Mouse (Mus musculus): ENCODE data around the gene Eml1.

Gene Eml1

GRCm38 (mm10) chr12:108370596-108371428 lies at the start of gene Eml1:
TSS of gene Eml1 (plus strand) at chr12:108370957.
- DNase-seq (ENCODE audit: low spot score) = peak; percentile 54

GRCm38 (mm10) chr12:108326401-108326800 lies 44.4 kb upstream of the Eml1 start:
- DNase-seq (ENCODE audit: low spot score) = no peak

DNA sequence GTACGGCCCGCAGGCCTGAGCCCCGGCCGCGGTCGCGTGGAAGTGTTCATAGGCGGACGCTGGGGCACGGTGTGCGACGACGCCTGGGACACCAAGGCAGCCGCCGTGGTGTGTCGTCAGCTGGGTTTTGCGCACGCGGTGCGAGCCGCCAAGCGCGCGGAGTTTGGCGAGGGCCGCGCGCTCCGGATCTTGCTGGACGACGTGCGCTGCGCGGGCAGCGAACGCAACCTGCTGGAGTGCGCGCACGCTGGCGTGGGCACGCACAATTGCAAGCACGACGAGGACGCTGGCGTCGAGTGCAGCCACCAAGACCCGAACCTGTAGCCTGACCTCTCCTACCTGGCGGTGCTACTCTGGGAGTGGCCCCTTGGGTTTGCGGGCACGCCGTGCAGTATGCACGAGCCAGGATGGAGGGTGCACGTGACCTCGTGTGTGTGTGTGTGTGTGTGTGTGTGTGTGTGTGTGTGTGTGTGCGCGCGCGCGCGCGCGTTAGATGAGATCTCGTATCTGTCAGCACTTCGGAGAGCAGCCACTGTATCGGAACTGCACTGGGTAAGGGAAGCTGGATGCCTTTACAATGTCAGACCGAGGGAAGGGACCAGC lies 42.8 kb upstream of the Eml1 start:
- no peak for DNase-seq (ENCODE audit: low spot score)

DNA sequence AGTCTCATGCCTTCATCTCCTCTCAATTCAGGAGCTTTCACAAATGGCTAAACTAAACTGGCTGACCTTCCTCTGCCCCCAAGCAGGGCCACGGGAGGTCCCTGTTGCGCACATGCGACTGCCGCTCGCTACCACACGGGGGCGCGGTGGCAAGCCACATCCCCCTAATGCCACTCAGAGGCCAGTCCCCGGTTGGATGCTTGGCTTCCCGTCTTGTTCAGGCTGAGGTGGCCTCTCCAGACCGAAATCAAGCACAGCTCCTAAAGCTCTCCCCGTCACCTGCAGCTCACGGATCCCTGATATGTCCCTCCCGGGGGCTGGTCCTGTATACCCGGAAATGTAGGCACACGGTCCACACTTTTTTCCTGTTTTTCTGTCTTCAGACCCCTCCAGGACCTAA lies 37.7 kb upstream of the Eml1 start:
- DNase-seq (ENCODE audit: low spot score) = peak; percentile 87

DNA sequence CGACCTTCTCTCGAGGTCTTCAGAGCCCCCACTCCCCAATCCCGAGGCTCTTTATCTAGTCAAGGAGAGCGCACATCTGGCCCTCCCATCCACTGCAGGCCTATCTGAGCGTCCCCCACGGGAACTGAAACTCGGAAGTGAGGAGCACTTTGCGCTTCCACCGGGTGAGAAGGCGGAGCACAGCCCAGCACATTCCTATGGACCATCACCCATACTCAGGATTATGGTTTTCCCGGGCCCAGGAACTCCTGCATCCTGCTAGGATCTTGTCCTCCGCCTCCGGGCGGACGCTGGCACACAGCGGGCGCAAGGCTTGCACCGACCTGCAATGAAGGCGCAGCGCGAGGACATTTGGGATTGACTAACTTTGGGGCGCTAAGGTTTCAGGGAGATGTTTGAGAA lies 37.3 kb upstream of the Eml1 start:
- no peak for DNase-seq (ENCODE audit: low spot score)

GRCm38 (mm10) chr12:108333895-108334445 lies 36.8 kb upstream of the Eml1 start, which contains the start of gene Cyp46a1:
TSS of gene Cyp46a1 (plus strand) at chr12:108334381.
- DNase-seq (ENCODE audit: low spot score) = peak; percentile 100

DNA sequence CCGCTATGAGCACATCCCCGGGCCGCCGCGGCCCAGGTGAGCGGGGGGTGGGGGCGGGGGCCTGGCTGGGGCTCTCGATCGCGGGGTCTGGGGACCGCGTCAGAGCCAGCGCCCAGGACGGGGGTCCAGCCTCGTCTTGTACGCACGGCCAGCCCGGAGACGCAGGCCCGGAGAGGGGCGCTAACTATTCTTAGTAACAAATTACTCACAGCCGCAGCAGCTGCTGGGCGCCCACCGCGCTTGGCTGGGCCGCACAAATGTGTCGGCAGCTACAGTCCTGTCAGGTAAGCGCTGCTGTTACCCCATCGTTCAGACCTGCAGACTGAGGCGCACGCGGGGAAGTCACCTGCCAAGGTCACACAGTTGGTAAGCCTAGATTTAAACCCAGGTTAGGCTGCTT lies 36.2 kb upstream of the Eml1 start:
- no peak for DNase-seq (ENCODE audit: low spot score)

- DNase-seq (ENCODE audit: low spot score) = peak; percentile 45
Measured at GRCm38 (mm10) chr12:108338572-108339190, 32.1 kb upstream of the Eml1 start.

- no peak for DNase-seq (ENCODE audit: low spot score)
Measured at GRCm38 (mm10) chr12:108348151-108348550, 22.6 kb upstream of the Eml1 start.

DNA sequence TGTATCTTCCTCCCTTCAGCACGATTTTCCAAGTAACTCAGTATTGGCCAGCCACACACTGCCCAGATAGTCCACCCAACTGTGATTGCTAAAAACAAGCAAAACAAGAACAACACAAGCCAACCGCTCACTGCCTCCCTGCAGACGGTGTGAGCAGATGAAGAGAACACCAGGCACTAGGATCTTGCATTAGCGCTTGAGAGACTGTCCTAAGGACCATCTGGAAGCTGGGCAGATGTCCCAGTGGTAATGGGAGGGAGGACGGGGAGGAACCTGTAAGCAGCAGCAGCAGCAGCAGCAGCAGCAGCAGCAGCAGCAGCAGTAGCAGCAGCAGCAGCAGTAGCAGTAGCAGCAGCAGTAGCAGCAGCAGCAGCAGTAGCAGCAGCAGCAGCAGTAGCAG lies 21.7 kb upstream of the Eml1 start:
- DNase-seq (ENCODE audit: low spot score) = no peak

GRCm38 (mm10) chr12:108350931-108351330 lies 19.8 kb upstream of the Eml1 start:
- DNase-seq (ENCODE audit: low spot score) = no peak

GRCm38 (mm10) chr12:108352371-108353136 lies 18.2 kb upstream of the Eml1 start:
- no peak for DNase-seq (ENCODE audit: low spot score)

DNA sequence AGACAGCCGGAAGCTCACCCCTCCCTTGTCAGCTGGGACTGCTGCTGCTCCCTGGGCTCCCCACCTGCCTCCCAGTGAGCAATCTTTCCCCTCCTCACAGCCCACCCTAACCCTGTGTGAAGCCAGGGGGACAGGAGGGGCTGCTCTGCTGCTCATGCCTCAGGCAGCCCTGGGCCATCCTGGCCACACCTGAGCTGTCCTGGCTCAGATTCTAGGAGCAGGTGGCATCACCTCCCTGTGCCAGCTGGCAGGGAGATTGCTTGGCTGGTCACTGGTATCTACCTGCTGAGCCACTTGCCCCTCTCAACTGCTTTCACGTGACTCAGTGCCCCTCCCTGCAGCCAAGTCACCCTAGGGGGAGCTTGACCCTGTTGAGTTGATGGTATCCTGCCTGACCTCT lies 16.5 kb upstream of the Eml1 start:
- DNase-seq (ENCODE audit: low spot score) = no peak

DNA sequence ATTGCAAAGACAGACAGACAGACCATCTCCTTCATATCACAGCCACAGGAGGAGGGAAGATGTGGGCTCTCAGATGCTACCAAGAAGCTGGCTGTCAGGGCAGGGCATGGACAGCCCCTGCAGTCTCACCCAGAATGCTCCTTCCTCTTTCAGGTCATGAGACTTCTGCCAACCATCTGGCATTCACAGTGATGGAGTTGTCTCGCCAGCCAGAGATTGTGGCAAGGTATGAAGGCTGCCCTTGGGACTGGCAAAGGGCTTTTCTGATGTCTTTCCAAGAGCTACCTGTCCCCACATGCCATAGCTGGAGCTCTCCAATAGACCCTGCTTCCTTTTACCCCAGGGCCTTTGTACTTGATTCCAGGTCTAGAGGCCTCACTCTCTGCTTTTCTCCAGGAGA lies 15.5 kb upstream of the Eml1 start:
- DNase-seq (ENCODE audit: low spot score) = no peak

DNA sequence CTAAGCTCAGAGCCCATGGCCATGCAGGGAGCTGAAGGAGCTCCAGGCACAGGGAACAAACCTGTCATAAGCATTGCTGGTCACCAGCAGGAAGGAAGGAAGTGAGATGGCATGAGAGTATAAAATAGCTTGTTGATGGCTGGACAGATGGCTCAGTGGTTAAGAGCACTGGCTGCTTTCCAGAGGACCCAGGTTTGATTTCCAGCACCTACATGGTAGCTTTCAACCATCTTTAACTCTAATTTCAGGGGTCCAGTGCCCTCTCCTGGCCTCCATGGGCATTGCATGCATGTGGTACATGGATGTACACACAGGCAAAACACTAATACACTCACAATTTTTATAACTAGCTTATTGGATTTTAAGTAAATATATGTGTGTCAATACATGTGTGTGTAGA lies 14.8 kb upstream of the Eml1 start:
- no peak for DNase-seq (ENCODE audit: low spot score)

DNA sequence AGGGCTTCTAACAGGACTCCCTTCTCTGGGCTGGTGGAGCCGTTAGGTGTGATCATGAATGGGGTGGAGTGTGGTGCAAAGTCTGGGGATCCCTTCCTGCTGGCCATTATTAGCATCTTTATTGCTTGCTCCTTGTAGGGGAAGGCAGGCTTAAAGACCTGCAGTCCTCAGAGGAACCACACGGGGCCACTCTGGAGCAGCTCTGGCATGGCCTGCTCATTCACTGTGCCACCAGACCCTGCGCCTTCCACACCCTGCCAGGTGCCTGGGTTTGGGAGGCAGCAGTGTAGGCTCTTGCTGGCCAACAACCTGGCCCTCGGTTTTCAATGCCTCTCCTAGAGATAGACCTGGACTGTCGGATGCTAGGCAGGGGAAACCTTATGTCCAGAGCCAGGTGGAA lies 7.0 kb upstream of the Eml1 start:
- peak; percentile 87 for DNase-seq (ENCODE audit: low spot score)

DNA sequence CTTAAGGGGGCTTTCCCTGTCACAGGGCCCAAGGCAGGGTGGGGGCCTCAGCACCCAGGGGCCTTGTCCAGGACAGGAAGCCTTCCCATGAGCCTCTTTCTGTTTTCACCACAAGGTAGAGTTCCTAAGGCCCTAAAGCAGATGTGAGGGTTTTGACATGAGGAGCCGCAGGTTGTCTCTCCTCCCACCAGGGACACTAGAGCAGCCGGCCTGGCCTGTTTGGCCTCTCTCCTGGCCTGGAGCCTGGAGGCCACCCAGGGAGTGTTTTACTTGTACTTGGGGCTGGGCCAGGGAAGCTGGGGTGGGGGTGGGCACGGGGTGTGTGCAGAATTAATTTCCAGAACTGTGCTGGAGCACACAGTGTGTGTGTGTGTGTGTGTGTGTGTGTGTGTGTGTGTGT lies 5.4 kb upstream of the Eml1 start:
- peak; percentile 85 for DNase-seq (ENCODE audit: low spot score)

DNA sequence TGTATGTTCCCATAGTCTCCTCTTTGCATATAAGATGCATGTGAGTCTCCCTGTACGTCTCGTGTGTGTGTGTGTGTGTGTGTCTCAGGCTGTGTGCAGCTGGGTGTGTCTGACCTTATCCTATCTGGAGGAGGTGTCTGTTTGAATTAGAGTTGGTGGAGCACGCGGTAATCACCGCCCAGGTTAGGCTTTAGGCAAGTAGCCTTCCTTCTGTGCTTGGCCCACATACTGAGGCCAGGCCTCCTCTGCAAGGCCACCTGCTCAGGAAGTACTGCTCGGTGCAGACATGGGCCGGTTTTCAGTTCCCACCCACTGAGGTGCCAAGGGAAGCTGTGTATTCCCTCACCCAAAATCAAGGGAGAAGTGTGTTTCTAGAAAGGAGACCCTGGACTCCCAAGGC lies 4.9 kb upstream of the Eml1 start:
- DNase-seq (ENCODE audit: low spot score) = no peak

- no peak for DNase-seq (ENCODE audit: low spot score)
Measured at GRCm38 (mm10) chr12:108367909-108368308, 2.8 kb upstream of the Eml1 start.

DNA sequence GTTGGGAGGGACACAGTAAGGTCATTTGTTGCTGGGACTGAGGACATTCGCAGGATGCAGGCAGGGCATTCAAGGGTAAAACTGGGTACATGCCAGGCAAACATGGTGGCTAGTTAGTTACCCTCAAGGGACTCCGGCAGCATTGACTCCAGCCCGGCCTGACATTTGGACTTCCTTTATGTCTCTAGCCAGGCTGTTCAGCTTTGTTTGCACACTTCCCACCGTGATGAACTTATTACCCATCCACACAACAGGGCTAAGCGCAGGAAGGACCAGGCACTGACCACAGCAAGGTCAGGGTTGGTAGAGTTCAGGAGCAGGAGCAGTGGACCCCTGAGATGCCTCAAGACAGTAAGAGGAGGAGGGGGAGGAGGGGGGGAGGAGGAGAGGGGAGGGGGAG lies 1.8 kb upstream of the Eml1 start:
- no peak for DNase-seq (ENCODE audit: low spot score)

DNA sequence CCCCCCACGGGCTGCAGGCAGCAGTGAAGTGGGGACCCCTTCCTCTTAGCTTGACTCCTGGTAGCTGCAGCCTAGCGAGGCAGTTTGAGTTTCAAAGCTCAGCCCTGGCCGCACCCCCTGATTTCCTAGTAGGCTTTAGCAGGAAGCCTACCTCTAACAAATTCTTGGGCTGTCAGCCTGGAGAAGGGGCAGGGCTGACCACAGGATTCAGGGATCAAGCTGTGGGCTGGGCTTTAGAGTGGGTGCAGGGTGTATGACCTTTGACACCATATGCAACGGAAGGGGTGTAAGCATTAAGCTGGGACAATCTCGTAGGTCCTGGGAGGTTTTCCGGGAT lies 640 bp downstream of the Eml1 start:
- DNase-seq (ENCODE audit: low spot score) = peak; percentile 32

DNA sequence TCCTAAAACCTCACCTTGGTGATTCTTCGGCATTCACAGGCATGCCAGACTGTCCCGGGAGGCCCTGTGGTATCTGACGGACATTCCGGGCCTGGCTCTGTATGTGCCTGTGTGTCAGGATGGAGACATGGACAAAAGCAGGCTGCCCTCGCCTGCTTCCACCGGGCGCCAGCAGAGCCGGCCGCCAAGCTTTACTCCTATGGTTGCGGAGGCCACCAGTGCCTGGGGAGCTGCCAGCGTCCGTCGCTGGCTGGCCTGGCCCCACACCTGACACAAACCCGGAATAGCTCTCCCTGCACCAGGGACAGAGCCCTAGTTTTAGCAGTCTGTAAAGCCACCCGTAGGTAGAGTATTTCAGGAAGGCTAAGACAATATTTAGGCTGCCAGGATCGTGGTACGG lies 1.5 kb downstream of the Eml1 start:
- DNase-seq (ENCODE audit: low spot score) = no peak
